ENCODE assay signal across 8 mouse cellular contexts in the genomic region with DNA sequence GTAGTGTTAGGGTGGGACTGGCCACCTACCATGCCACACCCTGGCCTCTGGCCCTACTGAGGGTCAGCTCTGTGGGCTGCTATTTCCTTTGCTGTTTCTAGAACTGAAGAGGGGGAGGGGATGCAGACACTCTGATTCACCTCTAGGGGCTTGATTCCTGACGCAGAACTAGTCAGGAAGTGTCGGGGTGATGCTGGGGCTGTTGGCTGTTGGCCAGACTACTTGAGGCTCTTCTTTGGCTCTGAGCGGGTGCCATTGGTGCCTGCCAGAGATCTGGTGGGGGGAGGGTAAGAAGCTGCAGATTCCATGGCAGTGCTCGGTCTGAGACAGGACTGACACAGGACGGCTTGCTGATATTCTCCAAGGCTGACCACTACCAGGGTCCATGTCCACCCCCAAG. TPM values are rescaled to one million over a fixed set of nuclear protein-coding genes. Genes with fewer than 3 reads are reported as not detected.
DNase-seq lines count a peak whose midpoint lies in the region.

No protein-coding gene starts in this region.

- DNase-seq in embryo, embryonic 11 days: peak; percentile 50
- DNase-seq in embryo, embryonic 10 days (ENCODE audit: low spot score): no peak
- DNase-seq in left cerebral cortex, postnatal 4 days: peak; percentile 87
- no peak for DNase-seq in left cerebral cortex, adult 11 months (ENCODE audit: low spot score)
- DNase-seq in brain, adult 2 months (ENCODE audit: low read depth, low spot score): peak; percentile 20
- peak; percentile 33 for DNase-seq in lung, postnatal 25 days (ENCODE audit: low spot score)
- DNase-seq in gastrocnemius, postnatal 14 days: no peak
- no peak for DNase-seq in frontal cortex, postnatal 36 days (ENCODE audit: low spot score in 2 of 2)

- intact Hi-C loops in left cerebral cortex, postnatal 4 days (cut with DNase I): loop anchor here (10.0 kb wide), 1 partner anchor 603 kb away; no protein-coding TSS in a partner anchor
- intact Hi-C loops in gastrocnemius, postnatal 14 days (cut with DNase I; ENCODE audit: low total_unique reads): no loop called here

RNA-seq across cellular contexts. Expression of a gene that starts 4.6 kb away (rescaled TPM):
- under 1 TPM; 0.08 TPM for total RNA-seq in left cerebral cortex, postnatal 4 days (2021)
- under 1 TPM; 0.24 to 0.45 TPM for total RNA-seq in gastrocnemius, postnatal 14 days (2021)

RNA-seq across cellular contexts. Expression of a gene that starts 25.7 kb away (rescaled TPM):
- total RNA-seq in left cerebral cortex, postnatal 4 days (2021): under 1 TPM in 1 of 2 experiments, not detected in 1; 0.30 TPM
- total RNA-seq in gastrocnemius, postnatal 14 days (2021): not detected

RNA-seq across cellular contexts. Expression of a gene that starts 43.9 kb away (rescaled TPM):
- 1 to 10 TPM; 1.8 to 1.9 TPM for total RNA-seq in left cerebral cortex, postnatal 4 days (2021)
- total RNA-seq in gastrocnemius, postnatal 14 days (2021): 1 to 10 TPM; 4.3 to 8.9 TPM

Comparison
In these comparisons a context has a peak if more than half of its experiments do, and no peak if none do; other contexts are left out.
1. DNase-seq: peak in embryo, embryonic 11 days (single experiment), left cerebral cortex, postnatal 4 days (single experiment), brain, adult 2 months (single experiment) and lung, postnatal 25 days (single experiment); none in embryo, embryonic 10 days (single experiment), left cerebral cortex, adult 11 months (single experiment), gastrocnemius, postnatal 14 days (single experiment) and frontal cortex, postnatal 36 days (0 of 2).